Mouse (Mus musculus) T-helper 1 cell (primary cell): Measurements from ENCODE around the gene Wdfy4.

Source experiments
- in situ Hi-C: fragments of 300-600 bp; cut with MboI, MseI; formaldehyde crosslinking; loops from one replicate; pipeline ENCODE4 v1.15.1; 2025; ENCODE audit warnings: high pct_unique_total_duplicates

Gene Wdfy4

DNA sequence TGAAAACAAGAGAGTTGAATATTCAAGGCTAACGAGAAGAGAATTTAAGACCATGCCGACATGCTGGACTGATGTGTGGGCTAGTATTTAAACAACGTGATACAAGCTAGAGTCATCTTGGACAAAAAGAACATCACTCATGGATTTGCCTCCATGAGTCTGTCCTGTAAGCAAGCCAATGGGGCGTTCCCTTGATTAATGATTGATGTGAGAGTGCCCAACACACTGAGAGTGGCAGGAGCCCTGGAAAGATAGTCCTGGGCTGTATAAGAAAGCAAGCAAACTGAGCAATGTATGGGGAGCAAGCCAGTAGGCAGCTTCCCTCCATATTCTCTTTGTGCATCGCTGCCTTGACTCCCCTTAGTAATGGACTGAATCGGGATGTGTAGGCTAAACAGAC lies 106.7 kb downstream of the Wdfy4 start:
- in situ Hi-C loops = no loop called here

DNA sequence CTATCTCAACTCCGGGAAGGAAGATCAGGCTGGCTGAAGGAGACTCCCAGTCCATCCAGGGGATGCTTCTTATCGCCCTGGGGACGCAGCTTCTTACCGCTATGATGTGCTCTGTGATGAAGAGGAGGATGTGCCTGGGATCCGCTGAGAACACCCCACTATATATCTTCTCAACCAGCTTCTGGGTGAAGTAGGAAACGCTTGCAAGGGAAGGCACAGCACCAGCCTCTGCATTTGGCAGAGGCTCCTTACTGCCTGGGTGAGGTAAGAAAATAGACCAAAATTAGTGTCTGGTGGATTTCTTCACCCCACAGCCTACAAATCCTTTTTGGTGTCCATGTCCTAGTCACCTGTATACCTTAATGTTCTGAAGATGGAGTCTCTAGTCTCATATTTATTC lies 107.2 kb downstream of the Wdfy4 start:
- in situ Hi-C loops = no loop called here

DNA sequence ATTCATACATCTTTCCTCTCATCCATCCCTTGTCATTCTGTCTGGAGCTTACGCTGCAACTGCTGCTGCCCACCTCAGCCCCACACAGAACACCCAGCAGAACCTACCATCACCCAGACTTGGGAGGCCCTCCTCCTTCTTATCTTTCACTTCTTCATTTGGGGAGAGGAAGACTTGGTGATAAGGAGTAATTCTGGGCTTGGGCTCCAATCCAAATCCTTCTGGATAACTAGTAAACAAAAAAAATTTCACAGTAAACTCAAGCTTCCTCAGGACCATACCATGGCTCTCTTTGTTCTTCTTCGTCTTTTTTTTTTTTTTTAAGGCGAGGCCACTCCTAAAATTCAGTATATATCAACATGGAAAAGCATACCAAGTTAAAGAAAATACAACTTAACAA lies 112.0 kb downstream of the Wdfy4 start:
- in situ Hi-C loops = no loop called here

DNA sequence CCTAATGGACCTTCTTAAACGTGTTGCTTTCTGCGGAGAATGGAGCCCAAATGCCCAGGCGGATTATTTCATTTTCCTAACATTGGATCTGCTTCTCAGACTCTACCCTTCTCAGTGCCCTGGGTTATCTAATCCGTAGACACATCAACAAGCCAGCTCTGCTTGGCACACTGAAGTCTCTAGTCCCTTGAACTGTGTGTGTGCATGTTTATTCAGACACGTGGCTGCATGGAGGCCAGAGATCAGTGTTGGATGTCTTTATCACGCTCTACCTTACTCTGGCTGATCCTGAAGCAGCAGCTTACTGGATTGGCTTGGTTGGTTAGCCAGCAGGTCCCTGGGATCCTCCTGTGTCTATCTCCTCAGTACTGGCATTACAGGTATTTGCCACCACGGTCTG lies 113.0 kb downstream of the Wdfy4 start:
- in situ Hi-C loops = no loop called here

DNA sequence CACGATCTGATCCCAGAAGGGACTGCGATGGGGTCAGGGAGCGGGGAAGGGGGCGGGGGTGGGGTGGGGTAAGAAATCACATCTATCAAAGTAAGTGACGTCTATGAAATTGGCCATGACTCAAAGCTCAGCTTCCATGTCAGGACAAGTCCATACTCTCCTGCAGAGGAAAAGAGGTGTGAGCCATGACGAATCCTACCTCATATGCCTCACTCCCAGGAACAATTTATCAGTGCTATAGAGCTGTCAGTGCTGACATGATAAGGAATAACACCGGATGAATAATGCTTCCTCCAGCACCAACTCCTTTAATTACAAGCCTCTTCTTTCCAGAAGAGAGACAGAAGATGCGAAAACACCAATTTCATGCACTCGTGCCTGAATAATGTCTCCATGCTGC lies 117.6 kb downstream of the Wdfy4 start:
- in situ Hi-C loops = no loop called here

DNA sequence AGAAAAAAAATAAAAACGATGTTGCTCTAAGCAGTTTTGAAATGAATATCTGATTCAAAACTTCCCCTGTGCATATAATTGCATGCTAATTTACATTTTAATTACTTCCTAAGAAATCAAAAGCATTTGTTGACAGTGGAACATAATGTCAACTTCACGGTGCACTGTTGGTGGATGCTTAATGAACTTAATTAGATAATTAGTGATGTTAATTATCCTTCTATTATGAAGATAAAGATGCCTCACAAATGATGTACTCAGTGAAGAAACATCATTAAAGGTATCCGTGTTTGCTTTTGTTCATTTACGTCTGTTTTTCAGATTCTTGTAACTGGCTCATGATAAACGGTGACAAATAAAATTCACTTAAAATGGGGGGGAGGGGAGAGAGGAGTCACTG lies 122.3 kb downstream of the Wdfy4 start:
- in situ Hi-C loops = no loop called here

DNA sequence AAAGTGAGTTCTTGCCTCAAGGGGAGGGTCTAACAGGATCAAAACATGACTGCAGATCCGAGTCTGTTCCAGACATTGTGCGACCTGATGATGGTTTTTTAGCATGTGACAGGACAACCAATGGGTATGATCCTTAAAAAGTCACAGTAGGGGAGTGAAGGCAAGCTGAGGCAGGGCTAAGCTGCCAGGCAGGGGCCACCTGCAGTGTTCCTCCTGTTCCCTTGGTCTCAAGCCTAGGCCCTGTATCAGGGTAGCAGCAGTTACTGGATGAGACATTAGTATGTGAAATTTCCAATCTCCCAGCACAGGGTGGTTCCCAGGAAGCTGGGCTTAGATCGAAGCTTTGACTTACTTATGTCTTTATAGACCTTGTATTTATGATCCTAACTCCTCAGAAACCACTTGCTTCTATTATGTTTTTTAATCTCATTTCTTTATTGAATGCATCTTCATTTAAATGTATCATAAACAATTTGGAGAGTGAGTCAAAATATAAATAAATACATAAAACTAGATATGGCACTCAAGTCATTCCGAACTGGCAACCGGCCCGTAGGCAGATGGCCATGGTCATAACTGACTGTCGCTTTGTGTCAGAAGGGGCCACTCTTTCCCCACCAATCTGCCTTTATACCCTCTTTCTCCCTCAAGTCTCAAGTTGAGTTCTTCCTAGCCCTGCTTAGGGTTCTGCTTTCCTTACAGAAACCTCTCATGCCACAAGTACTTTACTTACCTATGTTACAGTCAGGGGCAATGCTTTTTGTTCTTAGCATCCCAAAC lies 126.2 kb downstream of the Wdfy4 start:
- in situ Hi-C loops = no loop called here

DNA sequence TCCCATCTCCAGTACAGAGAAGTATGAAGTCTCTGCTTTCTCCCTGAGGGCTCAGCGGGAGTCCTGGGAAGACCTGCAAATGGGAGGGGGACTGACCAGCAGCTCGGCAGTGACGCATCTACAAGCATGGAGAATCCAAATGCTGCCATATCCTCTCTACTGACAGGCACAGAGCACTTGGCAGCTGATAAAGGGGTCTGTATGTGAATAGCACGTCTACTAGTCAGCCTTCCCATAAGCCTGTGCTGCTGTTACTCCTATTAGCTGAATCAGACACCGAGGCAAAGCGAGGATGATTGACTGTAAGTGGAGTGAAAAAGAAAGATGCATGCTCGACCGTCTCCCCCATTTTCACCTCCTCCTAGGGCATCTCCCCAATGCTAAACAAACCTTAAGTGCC lies 131.9 kb downstream of the Wdfy4 start:
- in situ Hi-C loops = no loop called here

DNA sequence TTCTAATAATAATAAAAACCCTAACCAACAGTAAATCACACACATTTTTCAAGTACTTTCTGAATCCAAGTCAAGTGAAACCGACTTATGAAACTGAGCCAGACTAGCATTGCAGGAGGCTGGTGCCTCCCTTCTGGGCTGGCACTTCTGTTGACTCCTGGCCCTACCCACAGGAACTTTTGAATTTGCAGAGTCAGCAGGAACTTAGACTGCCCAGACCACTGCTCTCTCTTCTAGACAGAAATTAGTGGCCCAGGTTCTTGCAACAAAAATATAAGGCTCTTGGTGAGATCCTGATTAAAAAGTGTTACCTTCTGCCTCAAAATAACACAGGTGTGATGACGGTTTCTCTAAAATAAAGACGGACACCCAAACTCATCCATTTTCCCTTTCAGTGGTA lies 140.1 kb downstream of the Wdfy4 start:
- in situ Hi-C loops = no loop called here

DNA sequence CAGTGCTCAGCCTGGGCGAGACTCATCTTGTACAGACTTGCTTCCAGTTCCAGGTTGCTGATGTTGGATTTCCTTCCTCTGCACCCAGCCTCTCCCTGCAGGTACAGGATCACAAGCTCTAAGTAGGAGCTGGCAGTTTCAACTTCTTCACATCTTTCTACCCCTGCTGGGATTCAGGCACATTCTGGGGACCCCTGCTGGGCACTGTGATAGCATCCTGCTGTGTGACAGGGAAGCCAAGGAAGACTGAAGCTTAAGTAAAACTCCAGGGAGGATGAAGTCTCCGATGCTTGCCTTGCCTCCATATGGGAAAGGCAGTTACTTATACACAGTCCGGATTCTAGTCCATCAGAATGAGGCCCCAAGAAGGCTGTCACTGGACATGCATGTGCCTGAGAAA lies 148.5 kb downstream of the Wdfy4 start:
- in situ Hi-C loops = no loop called here

DNA sequence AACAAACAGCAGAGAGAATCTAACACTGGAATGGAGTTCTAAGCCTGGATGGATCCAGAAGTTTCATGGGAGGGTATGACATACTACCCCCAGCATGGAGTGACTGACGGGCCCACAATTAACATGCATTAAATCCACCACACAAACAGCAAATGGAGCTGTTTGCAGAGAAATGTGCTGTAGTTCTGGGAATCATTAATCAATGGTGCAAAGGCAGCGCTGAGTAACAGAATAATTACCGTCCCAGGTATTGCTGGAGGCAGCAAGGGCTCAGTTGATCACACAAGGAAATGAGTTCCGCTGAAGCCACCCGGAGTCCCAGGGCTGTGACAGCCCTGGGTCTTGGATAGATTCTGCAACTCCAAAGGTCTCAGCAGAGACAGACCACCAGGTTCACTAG lies 149.9 kb downstream of the Wdfy4 start:
- in situ Hi-C loops = no loop called here

DNA sequence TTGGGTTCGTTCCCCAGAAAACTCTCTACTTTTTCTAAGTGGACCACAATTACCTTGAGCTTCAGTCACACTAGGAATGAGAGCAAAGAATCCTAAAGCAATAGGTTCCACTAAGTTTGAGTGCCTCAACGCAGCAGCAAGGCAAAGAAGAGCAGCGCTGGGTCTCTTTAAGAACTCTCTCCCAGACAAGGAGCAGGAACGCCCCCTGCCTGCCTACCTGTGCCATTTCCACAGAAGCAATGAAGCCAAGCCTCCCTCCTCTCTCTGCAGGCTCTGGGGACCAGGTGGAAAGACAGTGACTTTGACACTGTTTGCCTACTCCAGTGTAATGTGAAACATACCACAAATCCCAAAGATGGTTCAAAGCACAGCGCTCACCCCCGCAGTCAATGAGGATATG lies 151.9 kb downstream of the Wdfy4 start:
- in situ Hi-C loops = no loop called here

DNA sequence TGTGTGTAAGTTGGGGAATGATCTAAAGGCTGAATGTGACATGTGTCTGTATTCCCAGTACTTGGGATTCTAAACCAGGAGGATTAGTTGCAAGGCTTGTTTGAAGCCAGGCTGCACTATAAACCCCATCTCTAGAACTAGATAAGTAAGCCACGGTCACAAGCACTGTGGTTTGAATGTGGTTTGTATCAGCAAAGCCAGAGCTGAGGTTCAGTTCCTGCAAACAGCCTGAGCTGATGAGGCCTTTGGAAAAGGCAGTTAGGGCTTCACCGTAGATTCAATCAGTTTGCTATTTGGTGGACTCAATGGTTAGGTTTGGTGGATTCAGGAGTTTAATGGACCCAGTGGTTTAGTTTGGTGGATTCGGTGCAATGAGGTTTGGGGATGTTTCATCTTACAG lies 154.5 kb downstream of the Wdfy4 start:
- in situ Hi-C loops = no loop called here

DNA sequence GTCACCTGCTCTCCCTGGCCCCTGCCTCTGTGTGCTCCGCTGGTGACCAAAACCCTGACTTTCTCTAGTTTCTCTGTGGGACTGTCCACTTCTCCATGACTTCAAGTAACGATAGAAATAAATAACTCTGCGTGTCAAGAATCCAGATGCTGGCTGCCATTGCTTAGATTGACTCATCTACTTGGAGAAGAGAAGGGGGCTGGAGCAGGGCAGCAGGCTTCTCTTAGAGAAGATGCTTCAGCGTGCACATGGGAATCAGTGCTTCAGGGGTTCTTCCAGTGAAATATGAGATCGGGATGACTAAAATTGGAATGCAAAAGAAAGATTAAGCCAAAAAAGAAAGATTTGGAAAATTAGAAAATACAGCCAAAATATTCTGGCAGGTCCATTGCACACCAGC lies 165.7 kb downstream of the Wdfy4 start:
- in situ Hi-C loops = no loop called here

DNA sequence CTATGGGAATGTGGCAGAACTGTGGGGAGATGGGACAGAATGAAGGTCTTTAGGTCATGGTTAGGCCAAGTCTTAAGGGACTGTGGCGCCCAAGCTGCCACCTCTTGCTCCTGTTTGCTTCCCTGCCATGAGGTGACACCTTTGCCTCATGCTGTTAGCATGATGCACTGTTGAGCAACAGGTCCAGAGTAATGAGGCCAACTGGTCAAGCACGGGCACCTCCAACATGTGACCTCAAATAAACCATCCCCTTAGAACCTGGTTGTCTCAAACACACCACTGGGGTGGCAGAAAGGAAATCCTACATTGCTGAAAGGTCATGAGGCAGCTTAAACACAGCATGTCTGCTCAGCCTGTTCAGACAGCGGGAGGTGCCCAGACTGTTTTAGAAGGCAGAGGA lies 166.3 kb downstream of the Wdfy4 start:
- in situ Hi-C loops = no loop called here

DNA sequence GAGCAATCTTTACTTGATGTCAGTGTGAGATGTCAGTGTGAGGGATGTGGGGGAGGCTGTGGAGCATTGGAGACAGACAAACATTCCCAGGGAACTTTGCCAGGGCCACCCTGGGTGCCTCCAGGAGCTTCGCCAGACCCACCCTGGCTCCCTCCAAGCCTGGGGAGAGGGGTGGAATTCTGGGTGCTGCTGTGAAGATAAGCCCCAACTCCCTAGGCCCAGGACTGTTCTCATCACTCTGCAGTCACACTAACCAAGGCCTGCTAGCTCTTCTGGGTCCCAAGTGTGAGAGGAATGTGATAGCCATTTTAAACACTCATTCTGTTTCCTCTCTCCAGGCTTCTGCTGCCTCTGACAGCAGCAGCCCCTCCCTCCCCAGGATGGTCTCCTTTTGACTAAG lies 177.7 kb downstream of the Wdfy4 start:
- in situ Hi-C loops = no loop called here

DNA sequence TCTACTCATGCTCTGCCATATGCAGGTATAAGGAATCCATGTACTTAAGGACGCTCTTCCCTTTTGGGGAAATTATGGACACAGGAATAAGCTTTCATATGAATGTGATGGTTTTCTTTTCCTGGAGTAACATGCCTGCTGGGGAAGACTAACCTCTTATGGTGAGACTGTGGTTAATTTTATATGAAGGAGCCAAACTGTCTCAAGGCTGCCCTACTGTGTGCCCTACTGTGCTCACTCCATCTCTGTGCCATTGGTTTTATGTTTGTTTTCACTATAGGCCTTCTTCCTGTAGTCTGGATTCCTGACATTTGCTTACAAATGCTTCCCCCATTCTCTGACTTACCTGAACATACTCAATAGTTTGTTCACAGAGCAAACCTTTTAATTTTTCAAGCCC lies 180.2 kb downstream of the Wdfy4 start:
- in situ Hi-C loops = no loop called here

DNA sequence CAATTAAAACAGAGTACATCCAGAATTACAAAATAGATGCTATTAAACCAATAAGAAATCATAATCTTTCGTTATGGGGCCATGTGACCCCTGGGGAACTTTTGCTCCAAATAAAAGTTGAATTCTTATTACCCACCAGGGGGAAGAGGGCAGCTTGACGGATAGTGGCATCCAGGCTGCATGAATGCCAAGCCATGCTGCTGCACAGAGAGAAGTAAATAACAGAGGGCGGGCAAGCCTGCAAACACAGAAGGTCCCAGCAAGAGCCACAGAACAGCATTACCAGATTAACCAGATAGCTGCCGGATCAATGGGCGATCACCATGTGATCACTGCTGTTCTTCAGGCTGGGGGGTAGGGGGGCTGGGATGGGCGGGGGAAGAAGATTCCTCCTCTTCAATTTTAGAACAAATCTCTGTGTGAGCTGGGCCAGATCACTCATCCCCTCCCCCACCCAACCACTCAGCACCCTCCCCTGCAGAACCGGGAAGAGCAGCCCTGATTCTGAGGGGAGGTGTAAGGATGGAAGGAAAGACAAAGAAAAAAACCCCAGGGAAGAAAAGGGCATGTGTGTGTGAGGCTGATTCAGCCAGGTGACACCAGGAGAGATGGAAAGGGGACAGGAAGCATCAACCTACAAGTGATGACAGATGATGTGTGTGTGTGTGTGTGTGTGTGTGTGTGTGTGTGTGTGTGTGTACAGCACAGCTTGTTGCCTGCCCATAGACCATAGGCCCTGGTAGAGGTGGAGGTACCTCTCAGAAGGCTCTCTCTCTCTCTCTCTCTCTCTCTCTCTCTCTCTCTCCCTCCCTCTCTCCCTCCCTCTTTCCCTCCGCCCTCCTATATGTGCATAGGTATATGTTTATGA lies 185.0 kb downstream of the Wdfy4 start:
- in situ Hi-C loops = no loop called here

DNA sequence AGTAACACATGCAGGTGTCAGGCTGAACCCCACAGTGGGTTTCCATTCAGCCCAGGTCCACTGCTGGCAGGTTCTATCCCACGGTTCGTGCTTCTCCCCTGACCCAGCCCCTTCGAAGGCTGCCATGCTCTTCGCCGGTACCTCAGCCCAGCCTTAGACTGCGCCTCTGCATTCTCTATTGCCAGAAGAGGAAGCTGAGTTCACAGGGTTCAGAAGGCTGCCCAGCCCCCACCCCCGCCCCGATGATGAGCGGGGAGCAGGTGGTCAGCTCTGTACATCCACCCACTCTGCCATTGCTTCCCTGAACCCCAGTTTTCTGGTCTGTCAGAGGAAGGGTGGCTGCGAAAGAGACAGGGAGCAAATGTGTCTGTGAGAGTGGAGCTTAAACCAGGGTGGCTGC lies 185.8 kb downstream of the Wdfy4 start:
- in situ Hi-C loops = no loop called here

DNA sequence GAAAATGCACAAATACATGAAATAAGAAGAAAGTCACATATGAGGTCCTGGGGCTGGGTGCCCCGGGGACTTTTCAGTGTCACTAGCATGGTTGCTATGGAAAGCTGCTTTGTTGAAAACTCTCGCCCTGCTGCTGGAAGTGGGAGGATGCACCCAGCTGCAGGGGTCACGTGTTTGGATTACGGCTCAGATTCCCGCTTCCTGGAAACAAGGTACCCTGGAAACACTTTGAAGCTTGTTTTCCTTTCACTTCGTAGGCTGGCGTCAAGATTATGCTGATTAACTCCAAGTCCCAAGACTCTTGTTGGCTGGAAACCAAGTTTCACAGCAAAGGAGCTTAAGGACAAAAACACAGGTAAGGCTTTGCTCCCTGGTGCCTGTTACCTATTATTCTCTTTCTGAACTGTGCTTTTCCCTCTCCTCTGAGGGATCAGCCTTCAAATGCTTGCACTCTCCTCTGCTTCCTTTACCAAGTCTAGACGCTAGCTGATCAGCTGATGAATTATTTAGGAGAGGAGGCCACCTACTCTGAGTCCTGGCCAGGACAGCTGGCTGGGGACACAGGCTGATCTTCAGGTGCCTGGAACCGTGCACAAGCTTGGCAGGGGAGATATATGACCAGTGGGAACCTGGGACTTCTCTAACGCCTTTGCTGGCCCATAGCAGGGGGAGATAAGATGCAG lies 190.2 kb downstream of the Wdfy4 start:
- in situ Hi-C loops = no loop called here

DNA sequence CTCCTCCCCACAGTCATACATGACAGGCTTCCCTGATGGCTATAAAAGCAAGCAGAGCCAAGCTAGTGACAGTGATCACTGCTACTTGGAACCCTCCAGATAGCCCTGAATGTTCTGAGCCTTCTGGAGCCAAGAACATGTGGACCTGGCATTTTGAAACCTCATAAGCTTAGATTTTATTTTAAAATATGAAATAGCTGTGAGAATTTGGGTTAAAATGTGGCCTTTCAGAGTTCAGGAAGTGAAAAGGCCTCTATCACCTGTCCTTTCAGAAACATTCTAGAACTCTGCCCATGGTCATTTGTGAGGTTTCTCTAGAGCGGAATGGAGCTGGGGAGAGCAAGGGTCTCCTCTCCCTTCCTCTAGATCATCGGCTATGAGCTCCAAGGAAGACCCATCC lies 194.2 kb downstream of the Wdfy4 start, which contains the start of gene Lrrc18:
Gene Lrrc18, plus strand, starts transcription at position 301 of the 400 bp plus-strand sequence.
- in situ Hi-C loops = no loop called here

DNA sequence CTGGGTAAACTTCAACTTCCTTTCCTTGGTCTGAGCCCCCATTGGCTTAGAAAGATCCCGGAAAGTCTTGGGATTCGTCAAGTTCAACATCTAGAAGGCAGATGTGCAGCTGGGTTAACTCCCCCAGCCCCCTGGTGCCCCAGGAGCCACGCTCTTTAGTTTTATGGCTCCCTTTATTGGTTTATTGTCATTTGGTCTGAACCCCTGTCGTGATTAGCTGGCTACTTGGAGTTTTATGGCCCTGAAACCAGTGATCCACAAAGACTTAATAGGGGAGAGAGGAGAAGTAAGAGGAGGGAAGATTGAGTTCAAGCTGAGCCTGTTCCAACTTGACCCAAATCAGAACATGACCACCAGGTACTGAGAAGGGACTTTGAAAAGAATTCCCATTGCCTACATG lies 198.6 kb downstream of the Wdfy4 start:
- in situ Hi-C loops = loop anchor here (5.0 kb wide), 1 partner anchor 94 kb away; no protein-coding TSS in a partner anchor
